Mouse (Mus musculus): Measurements from ENCODE around the gene Ppp1r37.
"Not testable (repeated sequence)": the region's sequence is repeated elsewhere in the genome, so short reads cannot be mapped to it uniquely, and the experiment has no call there.

The Ppp1r37 gene

DNA sequence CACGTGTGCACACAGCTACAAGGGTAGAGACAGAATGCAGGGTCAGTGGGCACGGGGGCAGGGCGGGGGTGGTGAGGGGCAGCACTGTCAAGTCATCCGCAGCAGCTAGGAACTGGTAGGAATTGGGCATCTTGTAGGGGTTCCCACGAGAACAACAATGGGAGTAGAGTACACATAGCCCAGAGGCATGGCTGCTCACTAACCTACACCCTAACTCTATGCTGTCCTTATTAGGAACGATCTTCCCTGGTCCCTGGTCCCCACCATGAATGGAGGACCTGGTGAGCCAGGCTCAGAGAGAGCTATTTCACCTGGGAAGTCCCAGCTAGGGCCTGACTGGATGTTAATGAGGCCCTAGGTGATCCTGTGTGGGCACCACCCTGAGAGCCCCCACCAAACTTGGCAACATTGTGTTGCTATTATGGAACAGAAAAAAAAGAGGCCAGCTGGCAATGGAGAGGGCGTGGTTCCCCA, 21.2 kb downstream of the Ppp1r37 start:
- in situ Hi-C loops (cut with MboI, MseI) = no loop called here

DNA sequence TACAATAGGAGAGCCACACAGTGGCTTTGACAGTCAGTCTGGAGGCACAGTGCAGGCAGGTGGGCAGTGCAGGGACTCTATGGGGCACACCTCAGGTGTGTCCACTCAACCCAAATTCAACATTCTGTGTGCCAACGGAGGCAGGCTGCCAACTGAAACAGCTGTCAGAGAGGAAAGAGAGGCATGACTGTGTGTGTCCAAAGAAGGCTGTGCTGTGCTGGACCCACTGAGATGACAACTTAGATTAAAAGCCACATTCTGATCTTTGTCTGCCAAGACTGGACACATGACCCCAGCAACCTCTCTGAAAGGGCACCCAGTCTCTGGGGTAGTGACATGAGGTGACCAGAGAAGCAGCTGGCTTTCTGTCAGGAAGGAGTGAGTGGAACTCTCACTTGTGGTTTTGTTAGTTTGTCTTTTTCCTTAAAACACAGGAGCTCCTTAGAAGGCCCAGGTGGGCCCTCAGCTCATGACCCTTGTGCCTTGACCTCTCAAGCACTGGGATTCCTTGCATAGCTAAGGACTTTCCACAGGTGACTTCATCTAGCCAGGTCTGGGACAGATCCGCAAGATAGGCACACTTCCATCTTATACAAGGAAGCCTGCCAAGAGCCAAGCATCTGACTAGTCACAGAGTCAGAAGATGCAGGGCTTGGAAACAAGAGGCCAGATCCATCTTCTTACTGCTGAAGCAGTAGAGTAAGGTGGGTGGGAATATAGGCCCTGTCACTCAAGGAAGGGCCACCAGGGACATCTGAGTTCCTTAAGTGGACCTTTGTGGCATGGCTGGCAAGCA, 21.9 kb downstream of the Ppp1r37 start:
- in situ Hi-C loops (cut with MboI, MseI) = no loop called here

DNA sequence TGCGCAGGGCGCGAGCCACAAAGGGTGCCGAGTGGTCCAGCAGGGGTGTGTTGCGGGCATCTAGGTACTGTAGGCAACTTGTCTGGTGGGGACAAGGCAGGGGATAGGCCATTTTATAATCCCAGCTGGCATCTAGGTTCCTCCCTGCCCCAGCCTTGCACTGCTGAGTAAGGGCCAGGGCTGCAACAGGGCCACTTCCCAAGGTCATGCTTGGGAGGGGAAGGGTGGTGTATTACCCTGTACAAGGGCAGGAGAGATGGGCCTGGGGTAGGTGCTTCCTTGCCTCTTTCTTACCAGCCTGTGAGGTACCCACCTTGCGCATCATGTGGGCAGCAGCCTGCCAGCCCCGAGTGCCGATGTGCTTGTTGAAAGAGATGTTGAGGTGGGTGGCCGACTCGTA, 28.2 kb downstream of the Ppp1r37 start:
- in situ Hi-C loops (cut with MboI, MseI) = no loop called here

DNA sequence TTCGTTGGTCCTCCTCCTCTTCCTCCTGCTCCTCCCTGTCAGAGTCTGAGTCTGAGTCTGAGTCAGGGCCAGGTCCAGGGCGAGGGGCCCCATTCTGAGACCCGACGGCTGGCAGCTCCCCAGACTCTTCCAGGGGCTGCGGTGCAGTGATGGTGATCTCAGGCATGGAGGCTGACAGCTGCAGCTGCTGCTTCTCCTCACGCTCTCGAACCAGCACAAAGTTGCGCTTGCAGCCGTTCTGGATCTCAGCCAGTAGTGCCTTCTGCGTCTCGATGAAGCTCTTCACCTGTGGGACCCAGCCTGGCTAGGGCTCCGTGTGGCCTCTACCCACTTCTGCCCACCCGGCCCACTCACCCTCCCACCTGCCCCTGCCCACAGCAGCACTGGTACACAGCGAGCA, 30.6 kb downstream of the Ppp1r37 start:
- in situ Hi-C loops (cut with MboI, MseI) = no loop called here

DNA sequence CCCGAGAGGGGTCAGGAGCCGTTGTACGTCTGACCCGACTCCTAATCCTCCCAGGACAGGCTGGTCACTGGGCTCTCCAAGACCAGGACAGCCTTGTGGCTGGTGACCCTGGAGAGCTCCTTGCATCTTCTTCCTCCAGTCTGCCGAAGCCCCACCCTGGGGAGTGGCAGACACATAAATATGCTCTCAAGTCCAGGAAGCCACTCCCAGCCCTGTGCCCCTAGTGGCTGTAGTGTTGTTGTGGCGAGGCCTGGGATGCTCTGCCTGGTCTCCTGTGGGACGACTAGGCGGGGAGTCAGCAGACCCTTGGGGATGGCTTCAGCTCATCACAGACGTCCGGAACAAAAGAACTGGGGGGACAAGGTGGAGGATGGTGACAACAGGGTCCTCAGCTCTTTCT, 31.8 kb downstream of the Ppp1r37 start:
- in situ Hi-C loops (cut with MboI, MseI) = no loop called here

DNA sequence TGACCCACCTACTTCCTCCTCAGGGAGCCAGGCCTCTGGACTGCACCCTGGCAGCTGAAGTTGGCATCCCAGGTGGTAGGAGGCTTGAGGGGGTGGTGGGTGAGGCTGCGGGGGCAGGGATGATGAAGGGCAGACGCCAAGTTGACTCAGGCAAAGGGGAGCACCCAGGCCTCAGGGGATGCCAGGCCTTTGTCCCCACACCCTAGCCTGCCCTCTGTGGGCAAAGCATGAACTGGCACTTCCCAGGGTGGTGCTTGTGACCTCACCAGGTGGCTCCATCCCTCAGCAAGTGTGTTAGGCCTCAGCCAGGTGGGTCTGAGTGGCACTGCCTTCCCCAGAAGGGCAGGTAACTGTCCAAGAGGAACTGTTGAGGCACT, 37.8 kb downstream of the Ppp1r37 start:
- in situ Hi-C loops (cut with MboI, MseI) = no loop called here

DNA sequence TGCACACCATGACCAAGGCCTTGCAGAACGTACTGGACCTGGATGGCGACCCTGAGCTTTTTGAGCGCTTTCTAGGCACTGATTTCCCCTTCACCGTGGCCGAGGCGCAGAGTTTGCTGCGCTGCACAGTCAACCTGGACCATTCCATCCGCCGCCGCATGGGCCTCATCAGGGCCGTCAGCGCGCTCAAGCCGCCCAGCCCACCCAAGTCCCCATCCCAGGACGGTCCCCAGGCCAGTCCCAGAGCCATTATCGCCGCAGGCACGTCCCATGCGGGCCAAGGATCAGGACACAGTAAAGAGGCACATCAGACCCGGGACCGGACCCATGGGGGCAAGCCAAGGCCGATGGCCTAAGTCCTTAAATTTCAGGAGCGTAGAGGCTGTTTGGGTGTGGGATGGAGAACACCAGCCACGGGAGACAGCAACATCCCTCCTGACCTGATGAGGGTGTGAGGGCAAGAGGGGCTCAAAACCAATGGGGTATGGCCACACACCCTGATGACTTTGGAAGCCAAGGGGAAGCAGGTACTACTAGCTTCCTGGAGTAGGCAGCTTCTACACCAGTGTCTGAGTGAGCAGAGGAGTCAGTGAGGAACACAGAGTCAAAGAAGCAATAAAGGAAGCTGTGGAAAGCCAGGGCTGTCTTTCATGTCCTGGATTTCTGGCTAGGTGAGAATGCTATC, 38.3 kb downstream of the Ppp1r37 start:
- in situ Hi-C loops (cut with MboI, MseI) = no loop called here

DNA sequence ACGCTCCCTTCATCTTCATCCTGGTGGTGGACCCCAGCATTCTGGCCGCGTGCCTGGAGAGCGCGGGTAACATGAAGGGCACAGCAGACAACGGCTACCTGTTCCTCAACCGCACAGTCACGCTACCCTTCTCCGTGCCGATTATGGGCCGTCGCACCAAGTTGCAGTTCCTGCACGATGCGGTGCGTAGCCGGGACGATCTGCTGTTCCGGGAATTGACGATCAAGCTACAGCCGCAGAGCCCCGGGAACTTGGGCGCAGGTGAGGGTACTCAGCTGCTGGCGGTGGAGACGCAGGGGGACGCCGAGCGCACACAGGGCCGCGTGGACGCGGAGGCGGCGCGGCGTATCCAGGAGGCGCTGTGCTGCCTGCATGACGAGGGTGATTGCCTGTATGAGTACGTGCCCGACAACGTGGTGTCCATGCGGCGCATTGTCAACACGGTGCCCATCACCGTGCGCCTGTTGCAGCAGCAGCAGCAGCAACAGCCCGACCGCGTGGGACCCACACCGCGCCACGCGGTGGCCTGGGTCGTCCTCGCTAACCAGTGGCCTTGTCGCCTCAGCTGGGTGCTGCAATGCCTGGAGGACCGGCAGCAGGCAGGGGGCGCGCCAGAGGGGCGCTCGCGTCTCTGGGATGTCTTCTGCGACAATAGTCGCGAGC, 39.0 kb downstream of the Ppp1r37 start:
- in situ Hi-C loops (cut with MboI, MseI) = no loop called here

DNA sequence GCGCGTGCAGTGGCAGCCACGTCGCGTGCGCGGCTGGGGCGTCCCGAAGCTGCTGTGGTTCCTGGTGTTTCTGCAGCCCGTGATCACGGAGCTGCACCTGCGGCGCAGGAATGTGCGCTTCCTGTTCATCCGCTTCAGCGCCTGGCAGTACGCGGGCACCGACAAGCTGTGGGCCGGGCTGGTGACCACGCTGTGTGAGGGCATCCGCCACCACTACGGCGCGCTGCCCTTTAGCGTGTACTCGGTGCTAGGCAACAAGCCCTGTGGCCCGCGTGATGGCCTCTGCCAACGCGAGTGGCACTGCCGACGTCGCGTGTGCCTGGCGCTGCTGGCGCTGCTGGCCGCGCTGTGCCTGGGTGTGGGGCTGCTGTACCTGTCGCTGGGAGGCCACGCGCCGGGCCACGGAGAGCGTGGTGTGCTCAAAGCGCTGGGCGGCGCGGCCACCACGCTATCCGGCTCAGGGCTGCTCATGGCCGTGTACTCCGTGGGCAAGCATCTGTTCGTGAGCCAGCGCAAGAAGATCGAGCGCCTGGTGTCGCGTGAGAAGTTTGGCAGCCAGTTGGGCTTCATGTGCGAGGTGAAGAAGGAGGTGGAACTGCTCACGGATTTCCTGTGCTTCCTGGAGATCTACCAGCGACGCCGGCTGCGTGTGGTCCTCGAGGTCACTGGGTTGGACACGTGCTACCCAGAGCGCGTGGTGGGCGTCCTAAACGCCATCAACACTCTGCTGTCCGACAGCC, 39.7 kb downstream of the Ppp1r37 start:
- in situ Hi-C loops (cut with MboI, MseI) = no loop called here

DNA sequence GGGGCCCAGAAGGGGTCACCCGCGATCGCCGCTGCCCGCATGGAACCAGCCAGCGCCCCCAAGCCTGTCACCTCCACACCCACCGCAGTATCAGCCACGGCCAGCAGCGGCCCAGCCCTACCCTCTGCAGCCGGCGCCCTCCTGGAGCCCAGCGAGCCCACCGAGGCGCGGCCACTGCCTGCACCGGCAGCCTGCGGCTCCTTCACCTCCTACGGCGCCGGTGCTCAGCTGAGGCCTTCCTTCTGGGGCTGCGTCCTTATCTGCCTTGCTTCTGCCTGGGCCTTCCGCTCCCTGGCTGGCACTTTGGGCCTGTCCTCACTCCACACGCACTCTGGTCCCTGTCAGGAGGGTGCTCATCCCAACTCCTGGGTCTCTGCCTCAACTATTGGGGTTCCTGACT, 42.8 kb downstream of the Ppp1r37 start:
- in situ Hi-C loops (cut with MboI, MseI) = no loop called here

DNA sequence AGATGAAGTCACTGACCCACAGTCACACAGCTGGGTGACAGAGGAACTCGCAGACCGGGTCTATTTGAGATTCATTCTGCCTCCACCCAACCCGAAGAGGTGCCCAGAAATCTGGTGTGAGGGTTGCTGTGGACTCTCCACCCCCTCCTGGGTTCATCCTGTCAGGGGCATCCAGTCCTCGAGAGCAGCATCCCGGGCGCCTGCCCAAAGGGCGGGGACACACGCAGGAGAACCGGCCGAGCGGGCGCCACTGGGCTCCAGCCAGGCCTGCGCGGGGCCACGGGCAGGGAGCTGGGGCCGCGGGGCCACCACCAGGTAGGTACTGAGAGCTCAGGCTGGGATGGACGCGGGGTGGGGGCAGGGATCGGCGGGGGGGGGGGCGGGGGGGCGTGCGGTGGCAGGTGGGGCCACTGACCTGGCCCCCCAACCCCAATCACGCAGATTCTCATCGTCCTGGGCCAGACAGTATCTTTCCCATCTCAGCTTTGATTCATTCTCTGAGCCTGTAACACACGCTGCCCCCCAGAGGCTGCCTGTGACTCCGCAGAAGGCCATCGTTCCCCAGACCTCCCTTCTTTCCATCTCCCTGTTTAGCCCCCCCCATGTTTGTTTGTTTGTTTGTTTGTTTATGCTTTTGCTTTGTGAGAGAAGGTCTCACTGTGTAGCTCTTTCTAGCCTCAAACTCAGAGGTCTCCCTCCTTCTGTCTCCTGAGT, 45.1 kb downstream of the Ppp1r37 start, which contains the start of gene Nkpd1:
TSS of gene Nkpd1 (plus strand) at position 187 of the 714 bp plus-strand sequence.
- in situ Hi-C loops (cut with MboI, MseI) = no loop called here

DNA sequence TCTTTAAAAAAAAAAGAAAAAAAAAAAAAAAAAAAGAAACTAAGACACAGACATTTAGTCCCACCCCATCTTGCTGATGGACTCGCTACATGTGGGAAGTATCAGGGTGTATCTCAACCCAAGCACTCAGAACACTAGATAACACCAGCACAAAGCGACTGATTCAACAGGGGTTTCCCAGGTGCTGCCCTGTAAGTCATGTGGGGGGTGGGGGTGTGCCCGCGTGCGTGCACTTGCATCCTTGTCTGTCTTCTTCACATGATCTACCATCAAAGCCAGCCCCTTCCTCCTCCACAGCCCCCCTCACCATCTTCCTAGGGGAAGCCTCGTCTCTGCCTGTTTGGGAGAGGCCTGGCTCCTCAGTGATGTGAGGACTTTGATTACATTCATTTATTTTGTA, 50.5 kb downstream of the Ppp1r37 start:
- in situ Hi-C loops (cut with MboI, MseI) = no loop called here

DNA sequence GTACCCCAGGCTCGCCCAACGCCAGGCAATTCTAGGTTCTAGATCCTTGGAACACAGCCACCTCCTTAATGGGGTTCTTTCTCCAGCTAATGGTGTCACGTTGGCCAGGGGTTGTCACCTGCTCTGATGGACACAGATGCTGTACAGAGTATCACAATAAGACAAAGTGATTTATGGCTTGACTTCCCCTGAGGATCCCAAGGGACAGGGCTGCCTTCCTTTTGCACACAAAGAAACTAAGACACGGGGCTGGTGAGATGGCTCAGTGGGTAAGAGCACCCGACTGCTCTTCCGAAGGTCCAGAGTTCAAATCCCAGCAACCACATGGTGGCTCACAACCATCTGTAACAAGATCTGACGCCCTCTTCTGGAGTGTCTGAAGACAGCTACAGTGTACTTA, 50.9 kb downstream of the Ppp1r37 start:
- in situ Hi-C loops (cut with MboI, MseI) = not testable (repeated sequence)

DNA sequence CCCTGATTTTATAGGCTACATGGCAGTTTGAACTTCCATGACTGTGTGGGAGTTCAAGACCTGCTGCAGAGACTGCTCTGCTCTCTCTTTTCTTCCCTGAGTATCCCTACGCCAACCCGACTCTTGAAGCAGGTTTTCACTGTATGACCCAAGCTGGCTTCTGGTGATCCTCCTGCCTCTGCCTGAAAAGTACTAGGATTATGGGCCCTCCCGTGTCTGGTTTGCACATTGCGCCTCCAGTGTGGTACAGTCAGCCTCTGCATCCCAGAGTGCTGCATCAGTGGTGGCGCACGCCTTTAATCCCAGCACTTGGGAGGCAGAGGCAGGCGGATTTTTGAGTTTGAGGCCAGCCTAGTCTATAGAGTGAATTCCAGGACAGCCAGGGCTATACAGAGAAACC, 53.1 kb downstream of the Ppp1r37 start:
- in situ Hi-C loops (cut with MboI, MseI) = no loop called here

DNA sequence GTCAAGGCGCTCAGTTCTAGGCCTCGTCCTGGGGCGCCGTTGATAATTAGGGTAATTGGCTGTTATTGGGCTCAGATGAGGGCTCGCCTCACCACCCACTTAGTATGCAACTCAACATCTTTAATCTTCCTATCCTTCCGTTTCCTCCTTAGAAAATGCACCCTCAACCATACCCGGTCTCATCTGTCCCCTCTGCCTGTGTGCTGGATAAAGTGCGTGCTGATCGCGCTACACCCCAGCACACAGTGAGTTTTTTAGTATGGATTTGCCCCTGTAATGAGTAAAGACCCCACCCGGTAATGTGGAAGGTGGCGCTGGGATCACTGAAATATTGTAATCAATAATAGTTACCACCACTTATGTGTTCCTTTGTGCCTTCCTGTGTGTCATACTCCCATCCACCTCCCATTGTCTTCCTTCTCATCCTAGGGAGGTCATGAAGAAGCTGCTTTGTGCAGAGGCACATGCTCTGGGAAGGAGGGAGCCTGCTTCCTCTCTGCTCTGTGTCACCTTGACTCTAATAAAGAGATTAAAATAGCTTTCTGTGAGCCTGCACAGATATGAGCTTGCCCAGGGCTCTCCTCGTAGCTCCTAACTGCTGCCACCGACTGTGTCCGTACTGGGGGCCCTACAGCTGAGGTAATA, 53.8 kb downstream of the Ppp1r37 start:
- in situ Hi-C loops (cut with MboI, MseI) = no loop called here

DNA sequence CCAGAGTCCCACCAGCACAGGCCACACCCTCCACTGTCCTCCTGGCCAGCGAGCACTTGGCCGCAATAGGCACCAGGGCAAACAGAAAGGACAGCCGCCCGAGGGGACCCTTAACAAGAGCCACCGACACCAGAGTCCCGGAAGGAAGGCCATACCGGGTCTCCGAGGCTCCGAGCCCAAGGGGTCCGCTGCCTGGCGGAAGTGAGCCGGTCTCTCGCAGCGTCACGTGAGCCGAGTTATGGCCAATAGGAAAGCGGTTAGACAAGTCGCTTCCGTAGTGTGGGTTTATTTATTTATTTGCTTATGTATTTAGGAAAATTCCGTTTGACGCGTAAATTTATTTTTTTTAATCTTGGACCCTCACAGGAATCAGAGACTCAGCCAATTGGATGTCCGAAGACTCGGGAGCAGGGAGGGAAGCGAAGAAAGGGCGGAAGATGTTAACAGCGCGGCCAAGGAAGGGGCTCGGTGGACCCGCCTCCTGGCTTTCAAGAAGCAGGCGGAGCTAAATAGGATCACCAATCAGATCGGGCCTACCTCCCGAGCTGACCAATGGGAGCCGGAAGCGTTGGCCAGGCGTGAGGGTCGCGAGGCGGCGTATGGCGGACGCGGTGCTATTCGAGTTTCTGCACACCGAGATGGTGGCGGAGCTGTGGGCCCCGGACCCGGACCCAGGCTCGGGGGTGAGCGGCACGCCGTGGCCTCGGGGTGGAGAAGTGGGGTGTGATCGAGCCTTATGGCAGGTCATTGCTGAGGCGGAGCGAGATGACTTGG, 54.5 kb downstream of the Ppp1r37 start, which contains the start of the genes Bloc1s3 and Trappc6a:
TSS of gene Bloc1s3 (minus strand) at position 218 of the 774 bp plus-strand sequence.
TSS of gene Trappc6a (plus strand) at position 246 of the 774 bp plus-strand sequence.
- in situ Hi-C loops (cut with MboI, MseI) = no loop called here

DNA sequence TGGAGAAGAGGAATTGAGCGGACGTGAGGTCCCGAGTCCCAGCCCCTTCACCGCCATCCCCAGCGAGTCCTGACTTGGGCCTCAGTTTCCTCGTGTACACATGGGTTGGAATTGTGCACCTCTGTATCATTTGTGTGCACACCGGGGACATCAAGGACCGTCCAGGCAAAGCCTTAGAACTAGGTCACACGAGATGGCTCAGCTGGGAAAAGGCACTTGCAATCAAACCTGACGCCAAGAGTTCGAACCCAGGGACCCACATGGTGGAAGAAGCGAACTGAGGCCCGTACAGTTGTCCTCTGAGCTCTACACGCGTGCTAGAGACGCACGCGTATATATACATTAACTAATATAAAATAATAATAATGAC, 55.3 kb downstream of the Ppp1r37 start:
- in situ Hi-C loops (cut with MboI, MseI) = no loop called here

DNA sequence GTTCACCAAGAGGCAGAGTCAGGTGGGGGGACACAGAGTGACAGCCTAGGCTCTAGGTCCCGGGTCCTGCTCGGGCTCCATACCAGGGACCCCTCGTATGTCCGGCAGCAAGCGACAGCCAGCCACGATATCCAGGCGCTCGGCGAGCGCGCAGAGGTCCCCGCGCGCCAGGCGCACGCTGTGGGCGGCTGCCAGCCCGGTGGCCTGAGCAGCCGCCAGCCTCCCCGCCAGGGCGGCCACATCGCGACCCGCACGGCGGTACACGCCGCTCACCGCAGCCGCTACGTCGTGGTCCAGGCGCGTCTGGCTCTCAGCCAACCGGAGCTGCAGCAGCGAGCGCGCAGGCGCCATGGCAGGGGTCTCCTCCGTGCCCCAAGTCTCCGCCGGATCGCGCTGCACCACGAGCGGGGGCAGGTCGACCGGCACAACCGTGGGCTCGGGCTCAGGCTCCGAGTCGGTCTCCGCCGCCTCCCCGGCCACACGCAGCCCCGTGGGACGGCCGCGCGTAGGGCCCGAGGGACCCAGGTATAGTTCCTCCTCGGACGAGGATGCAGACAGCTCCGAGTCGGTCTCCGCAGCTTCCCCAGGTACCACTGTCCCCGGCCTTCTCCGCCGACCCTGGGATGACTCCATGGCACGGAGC, 55.8 kb downstream of the Ppp1r37 start:
- in situ Hi-C loops (cut with MboI, MseI) = no loop called here

DNA sequence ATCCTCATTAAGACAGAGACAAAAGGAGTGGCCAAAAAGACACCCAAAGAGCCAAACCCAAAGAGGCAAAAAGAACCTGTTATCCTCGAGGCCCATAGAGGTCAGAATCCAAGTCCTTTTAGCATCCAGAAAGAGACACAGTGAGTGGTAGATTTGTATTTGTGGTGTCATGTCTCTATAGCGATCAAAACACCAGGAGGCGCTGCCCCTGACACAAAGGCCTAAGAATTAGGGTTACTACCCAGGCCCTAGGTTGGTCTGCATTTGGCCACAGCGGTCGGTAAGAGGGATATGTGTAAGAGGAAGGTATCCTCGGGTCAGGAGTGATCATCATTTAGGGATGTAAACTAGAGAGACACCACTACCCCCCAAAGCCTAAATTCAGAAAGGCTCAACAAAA, 56.5 kb downstream of the Ppp1r37 start:
- in situ Hi-C loops (cut with MboI, MseI) = no loop called here
